Mouse (Mus musculus) heart, embryonic 16.5 days (tissue): ENCODE results near the gene Tmem125. TPM values are rescaled to one million over a fixed set of nuclear protein-coding genes. Genes with fewer than 3 reads are reported as not detected.

ENCODE experiments used
- ATAC-seq: fragments of 200-750 bp; cut with Nextera tagmentation; replicated peaks from 2 replicates; pipeline ENCODE4 v1.8.0; 2017; ENCODE audit warnings: moderate number of reproducible peaks; ENCODE audit not compliant: insufficient read depth, low FRiP score; ENCODE audit errors: extremely low read depth
- H3K27ac ChIP-seq: fragments of 300-500 bp; sonication (generic); 2 replicates; pipeline ENCODE4 v1.5.1; 2014; ENCODE audit warnings: mild to moderate bottlenecking, low read length, control low read depth, moderate library complexity
- H3K27me3 ChIP-seq: fragments of 300-500 bp; sonication (generic); 2 replicates; pipeline ENCODE4 v1.6.1; 2014; ENCODE audit warnings: low read length, mixed read lengths; ENCODE audit not compliant: control insufficient read depth, insufficient read depth
- H3K36me3 ChIP-seq: fragments of 300-500 bp; sonication (generic); 2 replicates; pipeline ENCODE4 v1.6.1; 2014; ENCODE audit not compliant: control insufficient read depth, insufficient read depth
- H3K4me1 ChIP-seq: fragments of 300-500 bp; sonication (generic); 2 replicates; pipeline ENCODE4 v1.6.1; 2014; ENCODE audit warnings: low read length, mixed read lengths; ENCODE audit not compliant: control insufficient read depth, insufficient read depth
- H3K4me2 ChIP-seq: fragments of 300-500 bp; sonication (generic); 2 replicates; pipeline ENCODE4 v1.6.1; 2014; ENCODE audit warnings: low read depth, mild to moderate bottlenecking, control low read depth, low read length
- H3K4me3 ChIP-seq: fragments of 300-500 bp; sonication (generic); 2 replicates; pipeline ENCODE4 v1.5.1; 2014; ENCODE audit warnings: mild to moderate bottlenecking, control low read depth, low read length
- H3K9ac ChIP-seq: fragments of 300-500 bp; sonication (generic); 2 replicates; pipeline ENCODE4 v1.6.1; 2014; ENCODE audit warnings: low read length, control low read depth
- H3K9me3 ChIP-seq: fragments of 300-500 bp; sonication (generic); replicated peaks from 2 replicates; pipeline ENCODE4 v1.6.1; 2016; ENCODE audit warnings: low read length; ENCODE audit not compliant: control insufficient read depth
- WGBS: fragments of 180-500 bp; shearing (Covaris S2); extraction: QIAGEN DNeasy Blood & Tissue Kit; methylation state at CpG from one replicate; pipeline ENCODE4 v1.1.7; 2014; 5-methylcytosine and 5-hydroxymethylcytosine counted together
- polyA plus RNA-seq: library from polyadenylated mRNA; unstranded; fragments of >200 nt; fragmentation: Nextera tagmentation; extraction: Ambion mirVana; gene quantifications from 2 replicates; pipeline ENCODE4 v1.2.1, GENCODE M21; 2015

Gene Tmem125
- polyA plus RNA-seq, 1 experiment from 2014 or later: 0.80 TPM

GRCm38 (mm10) chr4:118543158-118543530 is 700 bp downstream of the Tmem125 start:
- no peak overlapping the region for H3K27ac ChIP-seq

GRCm38 (mm10) chr4:118542510-118543157 is 1.2 kb downstream of the Tmem125 start:
- 41% methylated on average over 9 of the region's 9 CpGs for WGBS
- no peak overlapping the region for H3K27ac ChIP-seq

More at GRCm38 (mm10) chr4:118543158-118543530, 700 bp downstream of the Tmem125 start:
- WGBS: 8% methylated on average over 13 of the region's 13 CpGs
- Histone ChIP-seq H3K4me2 (peak overlapping the region; percentile 79), H3K9me3 (peaks cover 2% of the 10 kb centered on the region; the same call in 1 of the 2 replicates), H3K36me3 (no peaks in the 10 kb centered on the region), H3K27me3 (peaks cover 12% of the 10 kb centered on the region), H3K4me3 (peak overlapping the region; percentile 49), H3K4me1 (peaks cover 4% of the 10 kb centered on the region; the same call in 1 of the 2 replicates), H3K9ac (peak overlapping the region; percentile 61)
- ATAC-seq: no peak

GRCm38 (mm10) chr4:118539904-118540303 is 3.9 kb downstream of the Tmem125 start:
- peaks cover 4% of the 10 kb centered on the region; the same call in 1 of the 2 replicates for H3K4me1 ChIP-seq
- H3K27me3 ChIP-seq: peaks cover 12% of the 10 kb centered on the region
- H3K27ac ChIP-seq: no peak overlapping the region
- 47% methylated on average over 10 of the region's 10 CpGs for WGBS
- H3K9ac ChIP-seq: no peak overlapping the region
- H3K4me3 ChIP-seq: no peak overlapping the region
- no peak overlapping the region for H3K4me2 ChIP-seq
- H3K9me3 ChIP-seq: no peaks in the 10 kb centered on the region
- H3K36me3 ChIP-seq: no peaks in the 10 kb centered on the region
- no peak for ATAC-seq

More at GRCm38 (mm10) chr4:118542510-118543157, 1.2 kb downstream of the Tmem125 start:
- peak overlapping the region; percentile 49 for H3K4me3 ChIP-seq
- peaks cover 2% of the 10 kb centered on the region; the same call in 1 of the 2 replicates for H3K9me3 ChIP-seq
- H3K27me3 ChIP-seq: peaks cover 12% of the 10 kb centered on the region
- peak overlapping the region; percentile 61 for H3K9ac ChIP-seq
- peaks cover 4% of the 10 kb centered on the region; the same call in 1 of the 2 replicates for H3K4me1 ChIP-seq
- ATAC-seq: no peak
- peak overlapping the region; percentile 79 for H3K4me2 ChIP-seq
- no peaks in the 10 kb centered on the region for H3K36me3 ChIP-seq

DNA sequence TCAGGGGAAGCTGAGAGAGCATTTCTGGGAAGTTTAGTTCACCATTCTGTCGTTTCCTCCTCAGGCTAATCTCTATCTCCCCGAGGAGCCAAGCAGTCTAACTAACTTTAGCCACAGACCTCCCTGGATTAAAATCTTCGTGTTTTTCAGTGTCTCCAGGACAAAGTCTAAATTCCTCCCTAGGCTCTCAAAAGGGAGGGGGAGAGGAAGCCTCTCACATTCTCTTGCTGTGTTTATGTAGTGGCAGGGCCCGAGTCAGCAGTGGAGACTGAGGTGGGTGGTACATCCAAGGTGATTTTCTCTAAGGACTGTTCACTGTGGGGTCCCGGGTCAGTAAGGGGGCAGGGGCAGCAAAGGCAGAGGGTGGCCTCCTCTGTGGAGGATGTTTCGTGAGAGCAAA is 6.0 kb downstream of the Tmem125 start:
- Histone ChIP-seq H3K27ac (no peak overlapping the region), H3K36me3 (no peaks in the 10 kb centered on the region), H3K4me3 (no peak overlapping the region), H3K9ac (no peak overlapping the region), H3K27me3 (peaks cover 11% of the 10 kb centered on the region), H3K9me3 (no peaks in the 10 kb centered on the region), H3K4me1 (no peaks in the 10 kb centered on the region), H3K4me2 (no peak overlapping the region)
- ATAC-seq: no peak
- 33% methylated on average over 6 of the region's 6 CpGs for WGBS

DNA sequence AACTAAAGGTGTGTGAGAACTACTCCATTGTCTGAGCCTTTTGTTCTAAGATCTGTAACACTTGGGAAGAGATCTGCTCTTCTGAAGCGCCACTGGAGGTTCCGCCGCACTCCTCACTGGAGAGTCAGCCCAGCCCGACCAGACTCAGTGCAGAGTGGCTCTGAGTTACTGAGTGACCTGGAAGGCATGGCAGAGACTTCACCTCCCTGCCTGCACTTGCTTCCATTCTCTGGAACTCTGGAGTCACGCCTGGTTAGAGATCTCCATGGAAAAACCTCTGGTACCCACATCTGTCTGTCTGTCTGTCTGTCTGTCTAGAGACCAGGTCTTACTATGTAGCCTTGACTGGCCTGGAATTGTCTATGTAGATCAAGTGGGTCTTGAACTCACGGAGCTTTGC is 8.2 kb downstream of the Tmem125 start:
- H3K27ac ChIP-seq: no peak overlapping the region
- no peak for ATAC-seq

GRCm38 (mm10) chr4:118533605-118534004 is 10.2 kb downstream of the Tmem125 start:
- H3K27me3 ChIP-seq: peaks cover under 1% of the 10 kb centered on the region; the same call in 1 of the 2 replicates
- H3K9me3 ChIP-seq: no peaks in the 10 kb centered on the region
- 80% methylated on average over 7 of the region's 7 CpGs for WGBS
- no peak for ATAC-seq
- H3K27ac ChIP-seq: no peak overlapping the region
- H3K36me3 ChIP-seq: no peaks in the 10 kb centered on the region
- no peak overlapping the region for H3K4me2 ChIP-seq
- no peaks in the 10 kb centered on the region for H3K4me1 ChIP-seq
- no peak overlapping the region for H3K9ac ChIP-seq
- no peak overlapping the region for H3K4me3 ChIP-seq

More for the DNA sequence above, 8.2 kb downstream of the Tmem125 start:
- Histone ChIP-seq H3K4me1 (no peaks in the 10 kb centered on the region), H3K4me3 (no peak overlapping the region), H3K27me3 (peaks cover 4% of the 10 kb centered on the region), H3K9me3 (no peaks in the 10 kb centered on the region), H3K36me3 (no peaks in the 10 kb centered on the region), H3K9ac (no peak overlapping the region), H3K4me2 (no peak overlapping the region)
- 79% methylated on average over 6 of the region's 6 CpGs for WGBS

- ATAC-seq: no peak
- 57% methylated on average over 3 of the region's 4 CpGs for WGBS
- H3K9me3 ChIP-seq: no peaks in the 10 kb centered on the region
- no peak overlapping the region for H3K4me2 ChIP-seq
- no peak overlapping the region for H3K9ac ChIP-seq
- H3K27me3 ChIP-seq: no peaks in the 10 kb centered on the region
- H3K4me1 ChIP-seq: no peaks in the 10 kb centered on the region
- no peak overlapping the region for H3K27ac ChIP-seq
- no peak overlapping the region for H3K4me3 ChIP-seq
- no peaks in the 10 kb centered on the region for H3K36me3 ChIP-seq
Observed at GRCm38 (mm10) chr4:118533156-118533555, 10.7 kb downstream of the Tmem125 start.

DNA sequence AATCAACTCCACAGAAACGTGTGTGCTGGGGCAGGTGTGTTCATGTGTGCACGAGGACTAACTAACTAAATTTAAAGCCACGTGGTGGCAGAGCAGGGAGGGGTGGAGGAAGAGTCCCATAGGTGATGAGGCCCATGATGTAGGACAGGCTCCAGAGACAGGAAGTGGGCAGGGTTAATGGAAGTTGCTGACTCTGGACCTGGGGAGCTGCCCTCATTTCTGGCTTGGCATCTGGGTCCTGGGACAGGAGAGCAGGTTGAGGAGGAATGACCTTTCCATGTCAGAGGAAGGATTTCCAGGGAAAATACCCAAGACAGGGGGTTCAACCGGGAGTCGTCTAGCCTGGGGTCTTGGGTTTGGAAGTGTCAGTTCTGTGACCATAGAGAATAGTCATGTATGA is 11.2 kb downstream of the Tmem125 start:
- WGBS: 68% methylated on average over 5 of the region's 5 CpGs

DNA sequence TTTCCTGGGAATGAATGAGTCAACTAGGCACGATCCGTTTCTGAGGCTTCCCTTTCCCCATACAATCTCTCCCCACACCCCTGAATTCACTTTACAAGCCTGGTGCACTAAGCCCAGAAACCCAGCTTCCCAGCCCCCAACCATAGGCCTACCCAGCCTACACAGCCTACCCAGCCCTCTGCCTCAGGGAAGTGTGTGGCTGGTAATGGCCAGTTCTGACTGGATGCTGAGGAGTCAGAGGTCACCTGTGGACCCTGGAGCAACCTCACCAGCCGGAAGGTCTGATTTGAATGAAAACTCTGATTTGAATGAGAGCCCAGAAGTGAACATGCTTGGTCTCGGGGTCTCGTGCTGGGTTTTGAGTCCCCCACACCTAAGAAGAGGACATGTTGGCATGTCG is 16.1 kb downstream of the Tmem125 start:
- H3K4me3 ChIP-seq: no peak overlapping the region
- no peak overlapping the region for H3K9ac ChIP-seq
- no peaks in the 10 kb centered on the region for H3K4me1 ChIP-seq
- no peak overlapping the region for H3K4me2 ChIP-seq
- H3K36me3 ChIP-seq: no peaks in the 10 kb centered on the region
- WGBS: 71% methylated on average over 6 of the region's 6 CpGs
- ATAC-seq: no peak
- no peak overlapping the region for H3K27ac ChIP-seq
- no peaks in the 10 kb centered on the region for H3K9me3 ChIP-seq
- peaks cover 3% of the 10 kb centered on the region; the same call in 1 of the 2 replicates for H3K27me3 ChIP-seq

More for the DNA sequence above, 11.2 kb downstream of the Tmem125 start:
- Histone ChIP-seq H3K27ac (no peak overlapping the region), H3K9ac (no peak overlapping the region), H3K36me3 (no peaks in the 10 kb centered on the region), H3K4me3 (no peak overlapping the region), H3K4me2 (no peak overlapping the region), H3K4me1 (no peaks in the 10 kb centered on the region), H3K9me3 (no peaks in the 10 kb centered on the region), H3K27me3 (peaks cover 3% of the 10 kb centered on the region; the same call in 1 of the 2 replicates)
- no peak for ATAC-seq
